Mouse (Mus musculus): ENCODE measurements around the gene Entpd4b. TPM values are rescaled to one million over a fixed set of nuclear protein-coding genes. Genes with fewer than 3 reads are reported as not detected.
"Not testable (repeated sequence)": the region's sequence is repeated elsewhere in the genome, so short reads cannot be mapped to it uniquely, and the experiment has no call there.

Entpd4b gene
- 8.8 and 9.1 TPM in 2 replicates for polyA plus RNA-seq (2016; fragmentation: Nextera tagmentation; extraction: Ambion mirVana)

DNA sequence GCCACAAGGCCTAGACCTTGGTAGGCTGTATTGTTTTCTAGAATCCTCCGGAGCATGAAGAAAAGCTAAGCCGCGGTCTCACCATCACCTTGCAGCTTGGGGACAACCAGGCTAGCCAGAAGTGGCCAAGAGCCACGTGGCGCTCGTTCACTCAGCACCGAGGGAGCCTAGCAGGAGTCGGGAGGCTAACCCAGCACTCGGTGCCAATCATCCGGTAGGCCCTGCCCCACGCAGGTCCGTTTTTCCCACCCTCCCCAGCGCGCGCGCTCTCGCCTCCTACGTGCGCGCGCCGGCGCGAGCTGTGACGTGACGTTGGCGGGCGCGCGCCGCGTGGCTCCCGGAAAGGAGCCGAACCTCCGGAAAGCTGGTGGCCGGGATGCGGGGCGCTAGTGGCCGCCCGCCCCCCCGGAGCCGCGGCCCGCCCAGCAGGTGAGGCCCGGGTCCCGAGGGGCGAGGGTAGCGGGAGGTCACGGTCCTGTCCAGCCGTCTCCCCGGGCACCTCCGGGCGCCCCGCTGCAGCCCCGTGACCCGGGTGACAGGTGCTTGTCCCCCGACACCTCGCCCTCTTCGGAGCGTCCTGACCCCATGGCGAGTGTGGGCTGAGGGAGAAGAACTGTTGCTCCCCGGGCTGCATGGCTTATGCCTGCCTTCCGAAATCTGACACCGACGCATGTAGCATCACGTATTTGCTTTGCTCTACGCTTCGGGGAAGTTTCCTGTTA, at the start of gene Entpd4b:
Entpd4b (plus strand) TSS at position 315 of the 722 bp plus-strand sequence.
- not testable (repeated sequence) for H3K36me3 ChIP-seq (replicated peaks); H3K4me1 ChIP-seq; H3K9me3 ChIP-seq; H3K4me3 ChIP-seq; H3K27me3 ChIP-seq (ENCODE audit: poor library complexity, severe bottlenecking); DNase-seq (ENCODE audit: extremely low spot score, low spot score); H3K27ac ChIP-seq
- WGBS, result no CpG with 5 or more reads among the region's 68 CpGs

- WGBS, result no CpG with 5 or more reads among the region's 1 CpGs
- not testable (repeated sequence) for DNase-seq (ENCODE audit: extremely low spot score, low spot score); H3K27me3 ChIP-seq (ENCODE audit: poor library complexity, severe bottlenecking); H3K27ac ChIP-seq; H3K4me3 ChIP-seq; H3K4me1 ChIP-seq; H3K9me3 ChIP-seq; H3K36me3 ChIP-seq (replicated peaks)
These were observed 48.2 kb upstream of the Entpd4b start for GRCm38 (mm10) chr14:69507000-69507399.

DNA sequence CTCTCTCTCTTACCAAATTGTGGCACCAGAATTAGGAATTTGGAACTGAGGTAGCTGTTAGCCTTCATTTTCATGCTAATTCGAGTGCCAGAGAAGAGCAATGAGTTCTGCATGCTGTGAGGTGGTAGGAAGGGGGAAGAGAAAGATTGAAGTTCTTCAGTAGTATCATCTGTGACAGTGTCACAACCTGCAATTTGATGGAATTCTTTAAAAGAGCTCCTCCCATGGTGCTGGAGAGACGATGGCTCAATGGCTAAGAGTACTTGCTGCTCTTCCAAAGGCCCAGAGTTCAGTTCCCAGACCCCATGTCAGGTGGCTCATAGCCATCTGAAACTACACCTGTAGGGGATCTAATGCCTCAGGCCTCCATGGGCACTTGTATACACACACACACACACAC, 42.8 kb upstream of the Entpd4b start, which contains the start of gene Gm27179:
Gm27179 (minus strand) TSS at position 101 of the 400 bp plus-strand sequence.
- H3K4me3 ChIP-seq; H3K4me1 ChIP-seq; H3K36me3 ChIP-seq (replicated peaks); DNase-seq (ENCODE audit: extremely low spot score, low spot score); H3K27me3 ChIP-seq (ENCODE audit: poor library complexity, severe bottlenecking); H3K9me3 ChIP-seq; H3K27ac ChIP-seq: not testable (repeated sequence)
- WGBS, result no CpG with 5 or more reads among the region's 2 CpGs

DNA sequence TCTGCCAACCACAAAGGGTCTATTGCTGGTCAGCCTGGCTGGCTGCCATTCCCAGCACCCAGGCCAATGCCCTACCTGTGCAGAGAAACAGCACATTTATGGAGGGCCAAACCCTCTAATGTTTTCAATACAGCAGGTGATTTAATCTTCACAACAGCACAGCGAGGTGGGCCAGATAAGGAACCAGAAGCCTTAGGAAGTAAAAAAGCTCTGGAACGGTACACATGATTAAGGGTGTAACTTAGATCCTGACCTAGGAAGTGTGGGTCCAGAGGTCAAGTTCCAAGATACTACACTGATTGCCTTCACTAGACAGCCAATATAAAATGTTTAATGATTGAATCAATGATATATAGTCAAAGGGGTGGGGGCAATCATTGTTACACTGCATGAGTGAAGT, 34.4 kb upstream of the Entpd4b start:
- not testable (repeated sequence) for H3K27ac ChIP-seq; H3K27me3 ChIP-seq (ENCODE audit: poor library complexity, severe bottlenecking); H3K4me3 ChIP-seq; H3K9me3 ChIP-seq; DNase-seq (ENCODE audit: extremely low spot score, low spot score); H3K4me1 ChIP-seq; H3K36me3 ChIP-seq (replicated peaks)
- no CpG with 5 or more reads among the region's 2 CpGs for WGBS

DNA sequence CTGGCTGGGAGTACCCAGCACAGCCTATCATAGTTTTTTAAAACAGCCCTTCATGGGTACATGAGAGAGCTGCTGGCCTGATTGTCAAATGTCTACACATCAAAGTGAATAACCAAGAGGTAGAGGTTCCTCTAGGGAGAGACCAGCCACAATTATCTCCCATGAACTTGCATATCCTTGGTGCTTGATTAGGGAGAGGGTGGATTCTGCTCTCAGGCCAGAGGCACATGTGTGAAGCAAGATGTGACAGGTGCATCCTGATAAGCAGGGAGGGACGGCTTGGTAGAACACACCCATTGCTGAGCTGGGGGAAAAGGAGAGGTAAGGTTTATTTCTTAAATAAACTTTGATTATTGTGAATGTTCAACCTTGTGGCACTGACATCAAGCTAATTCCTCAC, 32.2 kb upstream of the Entpd4b start:
- DNase-seq (ENCODE audit: extremely low spot score, low spot score); H3K4me3 ChIP-seq; H3K27ac ChIP-seq; H3K27me3 ChIP-seq (ENCODE audit: poor library complexity, severe bottlenecking); H3K36me3 ChIP-seq (replicated peaks); H3K4me1 ChIP-seq; H3K9me3 ChIP-seq: not testable (repeated sequence)
- WGBS, result no CpG with 5 or more reads among the region's 1 CpGs

DNA sequence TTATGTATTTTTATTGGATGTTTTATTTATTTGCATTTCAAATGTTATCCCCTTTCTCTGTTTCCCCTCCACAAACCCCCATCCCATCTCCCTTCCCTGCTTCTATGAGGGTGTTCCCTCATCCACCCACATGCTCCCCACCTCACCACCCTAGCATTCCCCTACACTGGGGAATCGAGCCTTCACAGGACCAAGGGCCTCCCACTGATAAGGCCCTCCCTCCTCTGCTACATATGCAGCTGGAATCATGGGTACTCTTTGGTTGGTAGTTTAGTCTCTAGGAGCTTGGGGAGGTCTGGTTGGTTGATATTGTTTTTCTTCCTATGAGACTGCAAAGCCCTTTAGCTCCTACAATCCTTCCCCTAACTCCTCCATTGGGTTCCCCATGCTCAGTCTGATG, 29.0 kb upstream of the Entpd4b start:
- no CpG with 5 or more reads among the region's 1 CpGs for WGBS
- DNase-seq (ENCODE audit: extremely low spot score, low spot score), result not testable (repeated sequence)

GRCm38 (mm10) chr14:69536539-69536938, 18.7 kb upstream of the Entpd4b start:
- no CpG with 5 or more reads among the region's 7 CpGs for WGBS

More for the DNA sequence above, 29.0 kb upstream of the Entpd4b start:
- H3K4me1 ChIP-seq; H3K27me3 ChIP-seq (ENCODE audit: poor library complexity, severe bottlenecking); H3K36me3 ChIP-seq (replicated peaks); H3K9me3 ChIP-seq; H3K4me3 ChIP-seq; H3K27ac ChIP-seq: not testable (repeated sequence)

DNA sequence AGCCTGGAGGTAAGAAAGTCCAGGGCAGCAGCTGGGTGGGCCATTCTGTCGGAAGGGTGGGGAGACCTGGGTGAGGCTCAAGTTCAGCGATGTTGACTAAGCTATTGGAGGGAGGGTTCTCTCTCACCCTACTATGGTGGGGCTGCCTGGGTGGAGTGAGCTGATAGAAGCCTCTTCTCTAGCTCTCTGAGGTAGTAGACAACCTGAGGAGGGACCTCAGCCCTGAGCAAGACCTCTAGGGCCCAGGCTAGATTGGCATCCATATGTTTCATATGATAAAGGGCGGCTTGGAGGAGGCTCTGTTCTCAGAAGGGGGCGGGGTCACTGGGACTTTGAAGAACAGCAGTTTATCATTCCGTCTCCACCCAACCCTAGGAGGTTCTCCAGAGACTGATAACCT, 15.1 kb upstream of the Entpd4b start:
- not testable (repeated sequence) for H3K36me3 ChIP-seq (replicated peaks); H3K4me3 ChIP-seq; H3K27ac ChIP-seq; DNase-seq (ENCODE audit: extremely low spot score, low spot score); H3K9me3 ChIP-seq; H3K4me1 ChIP-seq; H3K27me3 ChIP-seq (ENCODE audit: poor library complexity, severe bottlenecking)
- WGBS, result no CpG with 5 or more reads among the region's 5 CpGs

More at GRCm38 (mm10) chr14:69536539-69536938, 18.7 kb upstream of the Entpd4b start:
- H3K27me3 ChIP-seq (ENCODE audit: poor library complexity, severe bottlenecking); H3K36me3 ChIP-seq (replicated peaks); H3K9me3 ChIP-seq; H3K4me3 ChIP-seq; H3K4me1 ChIP-seq; H3K27ac ChIP-seq; DNase-seq (ENCODE audit: extremely low spot score, low spot score): not testable (repeated sequence)

DNA sequence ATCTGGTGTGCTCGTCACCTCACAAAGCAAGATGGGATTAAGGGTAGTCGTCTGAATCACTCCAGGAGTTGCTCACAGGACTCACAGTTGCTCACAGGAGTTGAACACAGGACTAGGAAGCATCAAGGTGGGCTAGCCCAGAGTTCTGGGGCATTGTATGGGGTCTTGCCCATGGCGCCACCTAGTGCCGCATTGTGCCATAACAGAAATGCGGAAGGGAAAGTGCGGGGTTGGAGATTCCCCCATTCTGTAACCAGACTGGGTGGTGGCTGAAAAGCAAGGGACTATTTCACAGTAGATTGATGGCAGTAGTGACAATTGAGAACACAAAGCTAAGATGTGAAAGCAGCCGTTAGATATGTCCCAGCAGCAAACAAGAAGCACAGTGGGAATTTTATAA, 12.5 kb upstream of the Entpd4b start:
- H3K36me3 ChIP-seq (replicated peaks); H3K27ac ChIP-seq; H3K4me3 ChIP-seq; H3K27me3 ChIP-seq (ENCODE audit: poor library complexity, severe bottlenecking); H3K9me3 ChIP-seq; H3K4me1 ChIP-seq; DNase-seq (ENCODE audit: extremely low spot score, low spot score): not testable (repeated sequence)
- no CpG with 5 or more reads among the region's 7 CpGs for WGBS

DNA sequence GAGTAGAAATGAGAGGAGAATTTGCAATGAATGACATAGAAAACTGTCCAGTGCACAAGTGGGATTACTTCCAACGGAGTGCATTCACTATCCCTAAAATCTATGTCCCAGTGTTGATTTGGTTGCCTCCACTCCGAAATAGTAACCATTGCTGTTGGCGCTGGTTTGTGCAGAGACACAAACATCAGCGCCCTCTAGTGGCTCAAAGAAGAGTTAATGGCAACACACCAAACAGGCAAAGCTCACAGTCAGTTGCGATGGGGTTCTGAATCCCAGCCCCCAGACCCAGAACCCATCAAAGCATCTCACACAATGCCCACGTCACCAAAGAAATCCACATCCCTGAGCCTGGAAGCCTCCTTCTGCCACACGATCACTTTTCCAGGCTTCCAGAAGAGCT, 11.2 kb upstream of the Entpd4b start:
- H3K27ac ChIP-seq; H3K27me3 ChIP-seq (ENCODE audit: poor library complexity, severe bottlenecking); H3K9me3 ChIP-seq; H3K4me1 ChIP-seq; H3K4me3 ChIP-seq; DNase-seq (ENCODE audit: extremely low spot score, low spot score); H3K36me3 ChIP-seq (replicated peaks): not testable (repeated sequence)
- WGBS, result no CpG with 5 or more reads among the region's 7 CpGs

DNA sequence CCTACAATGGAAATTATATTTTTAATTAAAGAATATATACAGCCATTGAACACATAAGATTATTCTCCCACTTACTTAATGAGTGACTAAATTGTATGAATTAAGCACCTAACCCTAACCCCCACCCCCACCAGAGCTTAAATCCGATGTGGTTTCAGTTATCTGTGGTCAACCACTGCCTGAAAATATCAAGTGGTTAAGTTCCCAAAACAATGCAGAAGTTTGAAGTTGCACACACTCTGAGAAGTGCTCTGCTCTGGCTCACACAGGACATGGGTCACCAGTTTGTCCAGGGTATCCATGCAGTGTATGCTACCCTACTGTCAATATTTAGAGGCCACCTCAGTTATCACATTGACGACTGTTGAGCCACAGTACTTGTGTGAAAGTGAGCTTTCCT, 10.2 kb upstream of the Entpd4b start:
- H3K36me3 ChIP-seq (replicated peaks); H3K27ac ChIP-seq; DNase-seq (ENCODE audit: extremely low spot score, low spot score); H3K27me3 ChIP-seq (ENCODE audit: poor library complexity, severe bottlenecking); H3K4me1 ChIP-seq; H3K4me3 ChIP-seq; H3K9me3 ChIP-seq: not testable (repeated sequence)
- no CpG with 5 or more reads among the region's 2 CpGs for WGBS

- not testable (repeated sequence) for H3K27ac ChIP-seq; H3K27me3 ChIP-seq (ENCODE audit: poor library complexity, severe bottlenecking); DNase-seq (ENCODE audit: extremely low spot score, low spot score); H3K4me3 ChIP-seq; H3K36me3 ChIP-seq (replicated peaks); H3K4me1 ChIP-seq; H3K9me3 ChIP-seq
- WGBS, result no CpG with 5 or more reads among the region's 4 CpGs
These were observed 7.9 kb upstream of the Entpd4b start for GRCm38 (mm10) chr14:69547310-69547709.

- H3K36me3 ChIP-seq (replicated peaks); H3K27ac ChIP-seq; H3K4me1 ChIP-seq; H3K27me3 ChIP-seq (ENCODE audit: poor library complexity, severe bottlenecking); H3K9me3 ChIP-seq; H3K4me3 ChIP-seq; DNase-seq (ENCODE audit: extremely low spot score, low spot score): not testable (repeated sequence)
- no CpG with 5 or more reads among the region's 8 CpGs for WGBS
These were observed 1.6 kb downstream of the Entpd4b start for GRCm38 (mm10) chr14:69556820-69557219.

GRCm38 (mm10) chr14:69557550-69557949, 2.3 kb downstream of the Entpd4b start:
- WGBS, result no CpG with 5 or more reads among the region's 14 CpGs
- not testable (repeated sequence) for H3K4me3 ChIP-seq; H3K4me1 ChIP-seq; DNase-seq (ENCODE audit: extremely low spot score, low spot score); H3K36me3 ChIP-seq (replicated peaks); H3K27ac ChIP-seq; H3K9me3 ChIP-seq; H3K27me3 ChIP-seq (ENCODE audit: poor library complexity, severe bottlenecking)
